Mouse (Mus musculus) splenic B cell, adult 2 months (primary cell): Measurements from ENCODE around the gene Olfr1467.

Experiments
- DNase-seq: peaks from one replicate; pipeline ENCODE4 v3.0.0-alpha.2; 2011; ENCODE audit warnings: low read depth, low spot score
- H3K27me3 ChIP-seq: 2 replicates; pipeline ENCODE4 v1.6.1; 2012; ENCODE audit warnings: mild to moderate bottlenecking, low read length, moderate library complexity, mixed read lengths; ENCODE audit not compliant: control insufficient read depth, poor library complexity, insufficient read depth, severe bottlenecking
- H3K36me3 ChIP-seq: 2 replicates; pipeline ENCODE4 v1.6.1; 2012; ENCODE audit warnings: mild to moderate bottlenecking, low read length, moderate library complexity, mixed read lengths; ENCODE audit not compliant: control insufficient read depth, poor library complexity, insufficient read depth, severe bottlenecking

Gene Olfr1467

GRCm38 (mm10) chr19:13361936-13362335 lies at the start of gene Olfr1467:
TSS of gene Olfr1467 (plus strand) at chr19:13362236.
- no peaks in the 10 kb centered on the region for H3K27me3 ChIP-seq
- no peak for DNase-seq
- no peaks in the 10 kb centered on the region for H3K36me3 ChIP-seq

- Histone ChIP-seq H3K36me3 (no peaks in the 10 kb centered on the region), H3K27me3 (no peaks in the 10 kb centered on the region)
- DNase-seq: no peak
These were observed 46.6 kb upstream of the Olfr1467 start, which contains the start of gene Olfr1465 for GRCm38 (mm10) chr19:13315441-13315840. TSS of gene Olfr1465 (minus strand) at chr19:13315541.

- Histone ChIP-seq H3K27me3 (no peaks in the 10 kb centered on the region), H3K36me3 (no peaks in the 10 kb centered on the region)
- no peak for DNase-seq
These were observed 23.5 kb upstream of the Olfr1467 start, which contains the start of gene Olfr1466 for GRCm38 (mm10) chr19:13338562-13338961. TSS of gene Olfr1466 (plus strand) at chr19:13338862.

DNA sequence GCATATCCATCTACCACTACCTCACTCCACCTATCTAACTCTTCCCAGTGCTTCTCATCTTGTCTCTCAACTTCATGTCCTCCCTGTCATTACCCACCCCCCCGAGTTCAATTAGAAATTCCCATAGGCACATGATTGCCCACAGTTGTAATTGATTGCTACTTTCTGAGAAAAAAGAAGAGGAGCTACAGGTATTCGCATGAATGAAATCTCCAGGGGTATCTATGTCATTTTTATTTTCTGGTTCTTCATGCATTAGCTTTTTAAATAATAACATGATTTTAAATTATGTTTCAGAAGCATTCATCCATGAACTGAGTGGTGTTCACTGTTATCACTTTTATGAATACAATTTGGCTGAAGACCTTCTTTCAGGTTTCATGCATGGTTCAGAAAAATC lies 45.5 kb downstream of the Olfr1467 start, which contains the start of gene Olfr1469:
Gene Olfr1469, plus strand, starts transcription at position 301 of the 400 bp plus-strand sequence.
- no peaks in the 10 kb centered on the region for H3K27me3 ChIP-seq
- H3K36me3 ChIP-seq: no peaks in the 10 kb centered on the region
- DNase-seq: no peak
